28 mouse cellular contexts compared by ENCODE assay signal in genomic region chr6:94898881-94899280, GRCm38 (mm10).
DNase-seq lines count a peak whose midpoint lies in the region; ATAC-seq and TF ChIP-seq lines count a peak whose summit lies in the region.
"Had no signal": no experiment of that assay in that cellular context is flagged by ENCODE, and none has a peak within 500 bp of the region (broad histone marks: within the 10 kb centered on the region; RNA-seq: fewer than 3 reads in every experiment).

No protein-coding gene starts in this region.

- no peak for TF ChIP-seq POLR2A in brain, embryonic 14.5 days (IDR thresholded peaks at IDR 0.05; ENCODE audit: borderline replicate concordance, extremely low read depth, insufficient read depth, insufficient read length, poor library complexity, severe bottlenecking)

- no peaks in the 10 kb centered on the region for H3K4me1 ChIP-seq in forebrain, embryonic 14.5 days (ENCODE audit: control insufficient read depth, insufficient read depth, low read length)
- no peaks in the 10 kb centered on the region for H3K4me1 ChIP-seq in forebrain, embryonic 12.5 days
- H3K4me1 ChIP-seq: heart, embryonic 13.5 days had no signal

- no peaks in the 10 kb centered on the region for H3K27me3 ChIP-seq in forebrain, embryonic 14.5 days (replicated peaks; ENCODE audit: control insufficient read depth, insufficient read depth, low read length)
- H3K27me3 ChIP-seq in forebrain, embryonic 12.5 days = no peaks in the 10 kb centered on the region
- H3K27me3 ChIP-seq: embryonic facial prominence, embryonic 13.5 days; forebrain, embryonic 13.5 days; heart, embryonic 13.5 days had no signal

- no peaks in the 10 kb centered on the region for H3K36me3 ChIP-seq in forebrain, embryonic 14.5 days (ENCODE audit: control insufficient read depth, insufficient read depth, low read length)
- no peaks in the 10 kb centered on the region for H3K36me3 ChIP-seq in forebrain, embryonic 12.5 days (replicated peaks)
- H3K36me3 ChIP-seq: embryonic facial prominence, embryonic 10.5 days; embryonic facial prominence, embryonic 13.5 days; heart, embryonic 13.5 days had no signal

- TF ChIP-seq CTCF in brain, embryonic 14.5 days (IDR thresholded peaks at IDR 0.05; ENCODE audit: borderline replicate concordance, extremely low read depth, insufficient read depth, insufficient read length) = no peak

- no peak overlapping the region for H3K27ac ChIP-seq in forebrain, embryonic 14.5 days (ENCODE audit: low read depth, low read length)
- H3K27ac ChIP-seq in forebrain, embryonic 12.5 days = no peak overlapping the region
- H3K27ac ChIP-seq: embryonic facial prominence, embryonic 10.5 days; embryonic facial prominence, embryonic 13.5 days; forebrain, embryonic 13.5 days; gastrocnemius, adult 2 months; heart, embryonic 13.5 days; hindbrain, embryonic 14.5 days; hindbrain, postnatal 0 days had no signal

- DNase-seq in forebrain, embryonic 14.5 days (ENCODE audit: low spot score) = peak; percentile 14
- DNase-seq in kidney, adult 18-20 months = peak; percentile 16
- DNase-seq in kidney, postnatal 25 days = no peak
- peak; percentile 32 for DNase-seq in kidney, adult 9 months
- no peak for DNase-seq in kidney, postnatal 4 days
- peak; percentile 31 for DNase-seq in brain, embryonic 14.5 days (ENCODE audit: low read depth)
- no peak for DNase-seq in cerebellum, adult 18-20 months
- DNase-seq: adrenal gland, adult 8-10 months; adrenal gland, postnatal 25 days; cerebellum, adult 8-10 months; cerebellum, postnatal 10 days; cerebellum, postnatal 36 days; embryo, embryonic 11 days; forebrain, postnatal 0 days; gastrocnemius, adult 2 months; gastrocnemius, postnatal 14 days; heart, adult 18-20 months; heart, postnatal 14 days; heart, postnatal 4 days had no signal

- H3K9me3 ChIP-seq in forebrain, embryonic 14.5 days (replicated peaks; ENCODE audit: control insufficient read depth, low read length) = no peaks in the 10 kb centered on the region
- H3K9me3 ChIP-seq in forebrain, embryonic 12.5 days = no peaks in the 10 kb centered on the region
- H3K9me3 ChIP-seq: embryonic facial prominence, embryonic 10.5 days; embryonic facial prominence, embryonic 13.5 days; forebrain, embryonic 13.5 days; heart, embryonic 13.5 days had no signal

- H3K4me3 ChIP-seq in forebrain, embryonic 14.5 days (ENCODE audit: low read depth, low read length) = no peak overlapping the region
- H3K4me3 ChIP-seq in forebrain, embryonic 12.5 days (replicated peaks) = no peak overlapping the region
- H3K4me3 ChIP-seq: embryonic facial prominence, embryonic 10.5 days; embryonic facial prominence, embryonic 13.5 days; erythroblast, embryonic 14.5 days; forebrain, embryonic 13.5 days; gastrocnemius, adult 2 months; heart, embryonic 13.5 days had no signal

- no peak overlapping the region for H3K4me2 ChIP-seq in forebrain, embryonic 14.5 days (ENCODE audit: low read length)
- H3K4me2 ChIP-seq in forebrain, embryonic 12.5 days = no peak overlapping the region
- H3K4me2 ChIP-seq: embryonic facial prominence, embryonic 13.5 days; forebrain, embryonic 13.5 days; heart, embryonic 13.5 days; hindbrain, embryonic 14.5 days had no signal

- no peak overlapping the region for H3K9ac ChIP-seq in forebrain, embryonic 14.5 days (ENCODE audit: low read length)
- no peak overlapping the region for H3K9ac ChIP-seq in forebrain, embryonic 12.5 days
- H3K9ac ChIP-seq: embryonic facial prominence, embryonic 13.5 days; forebrain, embryonic 13.5 days; forebrain, postnatal 0 days; heart, embryonic 13.5 days; hindbrain, embryonic 14.5 days had no signal

- ATAC-seq in forebrain, embryonic 14.5 days = no peak
- no peak for ATAC-seq in forebrain, embryonic 12.5 days (ENCODE audit: low FRiP score)
- ATAC-seq: activated CD4-positive, CD25-positive, alpha-beta regulatory T cell, adult 4 months; forebrain, embryonic 13.5 days; forebrain, postnatal 0 days; hindbrain, postnatal 0 days had no signal

- WGBS in forebrain, embryonic 14.5 days = 48% methylated on average over 9 of the region's 9 CpGs
- 69% methylated on average over 9 of the region's 9 CpGs for WGBS in forebrain, embryonic 12.5 days

Comparison
In these comparisons a context has a peak if more than half of its experiments do, and no peak if none do; other contexts are left out.
1. DNase-seq: peak in forebrain, embryonic 14.5 days (single experiment), kidney, adult 18-20 months (single experiment), kidney, adult 9 months (single experiment) and brain, embryonic 14.5 days (single experiment); none in kidney, postnatal 25 days (0 of 2), kidney, postnatal 4 days (0 of 2) and cerebellum, adult 18-20 months (0 of 2).